Mouse (Mus musculus) kidney, embryonic 15.5 days (tissue): Measurements from ENCODE around the gene Olfr765. TPM values are rescaled to one million over a fixed set of nuclear protein-coding genes. Genes with fewer than 3 reads are reported as not detected.

Experiments
- ATAC-seq: fragments of 200-750 bp; cut with Nextera tagmentation; replicated peaks from 2 replicates; pipeline ENCODE4 v1.8.0; 2017; ENCODE audit warnings: moderate TSS enrichment; ENCODE audit not compliant: low FRiP score
- H3K27ac ChIP-seq: fragments of 300-500 bp; sonication (generic); 2 replicates; pipeline ENCODE4 v1.5.1; 2015; ENCODE audit warnings: mild to moderate bottlenecking, inconsistent platforms
- H3K27me3 ChIP-seq: fragments of 300-500 bp; sonication (generic); 2 replicates; pipeline ENCODE4 v1.6.1; 2015; ENCODE audit warnings: inconsistent platforms
- H3K36me3 ChIP-seq: fragments of 300-500 bp; sonication (generic); 2 replicates; pipeline ENCODE4 v1.6.1; 2015; ENCODE audit warnings: inconsistent platforms
- H3K4me1 ChIP-seq: fragments of 300-500 bp; sonication (generic); 2 replicates; pipeline ENCODE4 v1.6.1; 2015; ENCODE audit warnings: inconsistent platforms
- H3K4me2 ChIP-seq: fragments of 300-500 bp; sonication (generic); 2 replicates; pipeline ENCODE4 v1.6.1; 2015; ENCODE audit warnings: moderate library complexity, mild to moderate bottlenecking, inconsistent platforms
- H3K4me3 ChIP-seq: fragments of 300-500 bp; sonication (generic); replicated peaks from 2 replicates; pipeline ENCODE4 v1.5.1; 2015; ENCODE audit warnings: mild to moderate bottlenecking, inconsistent platforms
- H3K9ac ChIP-seq: fragments of 300-500 bp; sonication (generic); 2 replicates; pipeline ENCODE4 v1.6.1; 2015; ENCODE audit warnings: mild to moderate bottlenecking, inconsistent platforms
- H3K9me3 ChIP-seq: fragments of 300-500 bp; sonication (generic); replicated peaks from 2 replicates; pipeline ENCODE4 v1.6.1; 2016; ENCODE audit warnings: inconsistent platforms
- WGBS: fragments of 180-500 bp; shearing (Covaris S2); methylation state at CpG from one replicate; pipeline ENCODE4 v1.1.7; 2015; ENCODE audit warnings: mixed read lengths; 5-methylcytosine and 5-hydroxymethylcytosine counted together
- polyA plus RNA-seq: library from polyadenylated mRNA; unstranded; fragments of >200 nt; fragmentation: Nextera tagmentation; extraction: Ambion mirVana; gene quantifications from 2 replicates; pipeline ENCODE4 v1.2.1, GENCODE M21; 2015

Olfr765 gene
- polyA plus RNA-seq, 1 experiment from 2014 or later = not detected

DNA sequence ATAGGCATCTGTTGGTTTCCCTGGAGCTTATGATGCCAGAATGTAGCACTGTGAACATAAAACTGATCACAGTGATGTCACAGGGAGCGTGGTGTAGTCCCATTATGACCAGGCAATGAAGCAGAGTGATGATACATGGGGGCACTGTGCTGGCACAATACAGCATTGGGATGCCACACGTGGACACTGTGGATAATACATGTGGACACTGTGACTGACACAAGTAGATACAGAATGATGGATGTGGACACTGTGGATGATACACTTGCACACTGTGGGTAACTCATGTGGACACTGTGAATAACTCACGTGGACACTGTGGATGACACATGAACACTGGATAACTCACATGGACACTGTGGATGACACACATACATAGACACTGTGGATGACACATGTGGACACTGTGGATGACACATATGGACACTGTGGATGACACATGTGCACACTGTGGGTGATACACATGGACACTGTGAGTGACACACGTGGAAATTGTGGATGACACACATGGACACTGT, 53.2 kb downstream of the Olfr765 start:
- Histone ChIP-seq H3K36me3 (no peaks in the 10 kb centered on the region), H3K27me3 (no peaks in the 10 kb centered on the region), H3K27ac (no peak overlapping the region), H3K4me3 (no peak overlapping the region), H3K9me3 (no peaks in the 10 kb centered on the region), H3K4me1 (no peaks in the 10 kb centered on the region), H3K9ac (no peak overlapping the region), H3K4me2 (no peak overlapping the region)
- WGBS = 74% methylated on average over 4 of the region's 4 CpGs
- ATAC-seq = no peak; the same call in 1 of the 2 replicates

GRCm38 (mm10) chr10:128995796-128996195, 54.0 kb downstream of the Olfr765 start:
- H3K4me3 ChIP-seq = no peak overlapping the region
- H3K27ac ChIP-seq = no peak overlapping the region
- no peak overlapping the region for H3K9ac ChIP-seq
- ATAC-seq = no peak
- no peaks in the 10 kb centered on the region for H3K4me1 ChIP-seq
- 93% methylated on average over 1 of the region's 1 CpGs for WGBS
- H3K9me3 ChIP-seq = no peaks in the 10 kb centered on the region
- H3K4me2 ChIP-seq = no peak overlapping the region
- H3K36me3 ChIP-seq = no peaks in the 10 kb centered on the region
- H3K27me3 ChIP-seq = no peaks in the 10 kb centered on the region

Other genes starting within 250 kb of the Olfr765 start
- 54.0 and 56.0 TPM in 2 replicates for gene Dnajc14, start 245.9 kb downstream of the Olfr765 start, polyA plus RNA-seq
- 16.7 and 20.6 TPM in 2 replicates for gene Tmem198b, start 245.6 kb downstream of the Olfr765 start, polyA plus RNA-seq
- 208 and 213 TPM in 2 replicates for gene Sarnp, start 232.7 kb downstream of the Olfr765 start, polyA plus RNA-seq
- gene Ormdl2, start 228.4 kb downstream of the Olfr765 start, polyA plus RNA-seq = 80.9 and 83.4 TPM in 2 replicates
- 7.2 and 8.7 TPM in 2 replicates for gene Gdf11, start 158.3 kb downstream of the Olfr765 start, polyA plus RNA-seq
- gene Cd63, start 149.0 kb downstream of the Olfr765 start, polyA plus RNA-seq = 671 and 731 TPM in 2 replicates
- 15.3 and 18.8 TPM in 2 replicates for gene Rdh5, start 127.1 kb downstream of the Olfr765 start, polyA plus RNA-seq
- gene Bloc1s1, start 126.0 kb downstream of the Olfr765 start, polyA plus RNA-seq = 220 and 231 TPM in 2 replicates
- 3.6 and 4.2 TPM in 2 replicates for gene Itga7, start 116.2 kb downstream of the Olfr765 start, polyA plus RNA-seq
- 5.6 and 6.4 TPM in 2 replicates for gene Mettl7b, start 89.0 kb downstream of the Olfr765 start, polyA plus RNA-seq
- not detected in 2 replicates for gene Olfr9, start 60.6 kb downstream of the Olfr765 start, polyA plus RNA-seq
- gene Olfr763, start 39.2 kb downstream of the Olfr765 start, polyA plus RNA-seq = not detected in 2 replicates
- gene Olfr764-ps1, start 10.1 kb downstream of the Olfr765 start, polyA plus RNA-seq = not detected in 2 replicates
- not detected in 2 replicates for gene Olfr766-ps1, start 19.0 kb upstream of the Olfr765 start, polyA plus RNA-seq
- gene Olfr767, start 32.9 kb upstream of the Olfr765 start, polyA plus RNA-seq = not detected in 2 replicates
- not detected in 2 replicates for gene Olfr768, start 49.4 kb upstream of the Olfr765 start, polyA plus RNA-seq
- not detected in 2 replicates for gene Olfr769, start 67.9 kb upstream of the Olfr765 start, polyA plus RNA-seq
- not detected in 2 replicates for gene Olfr770, start 89.0 kb upstream of the Olfr765 start, polyA plus RNA-seq
- not detected in 2 replicates for gene Olfr771, start 114.8 kb upstream of the Olfr765 start, polyA plus RNA-seq
- not detected in 2 replicates for gene Olfr772, start 127.9 kb upstream of the Olfr765 start, polyA plus RNA-seq
- gene Olfr773, start 137.4 kb upstream of the Olfr765 start, polyA plus RNA-seq = not detected in 2 replicates
- not detected in 2 replicates for gene Olfr774, start 186.2 kb upstream of the Olfr765 start, polyA plus RNA-seq
- gene Olfr775, start 198.4 kb upstream of the Olfr765 start, polyA plus RNA-seq = not detected in 2 replicates
- gene Olfr776, start 209.1 kb upstream of the Olfr765 start, polyA plus RNA-seq = not detected in 2 replicates
- not detected in 2 replicates for gene Olfr777, start 221.5 kb upstream of the Olfr765 start, polyA plus RNA-seq